Mouse (Mus musculus) myocyte (in vitro differentiated cells): ENCODE measurements around the gene Espnl. TPM values are rescaled to one million over a fixed set of nuclear protein-coding genes. Genes with fewer than 3 reads are reported as not detected.

Experiments
- H3K27me3 ChIP-seq: one replicate; pipeline ENCODE4 v1.6.1; 2011; ENCODE audit not compliant: control insufficient read depth, insufficient read depth, insufficient read length
- H3K36me3 ChIP-seq: one replicate; pipeline ENCODE4 v1.6.1; 2011; ENCODE audit not compliant: control insufficient read depth, insufficient read depth
- H3K4me2 ChIP-seq: one replicate; pipeline ENCODE4 v1.6.1; 2011; ENCODE audit warnings: low read depth, control low read depth
- H3K4me3 ChIP-seq: one replicate; pipeline ENCODE4 v1.5.1; 2011; ENCODE audit warnings: mild to moderate bottlenecking, control low read depth, moderate library complexity
- H3K79me2 ChIP-seq: one replicate; pipeline ENCODE4 v1.6.1; 2011; ENCODE audit not compliant: control insufficient read depth, insufficient read depth
- H3ac ChIP-seq: one replicate; pipeline ENCODE4 v1.6.1; 2011; ENCODE audit not compliant: control insufficient read depth, insufficient read length
- CEBPB ChIP-seq: IDR thresholded peaks from 2 replicates; pipeline ENCODE4 v1.6.1; 2011; ENCODE audit warnings: mild to moderate bottlenecking, moderate library complexity; ENCODE audit not compliant: poor library complexity, insufficient read depth, severe bottlenecking
- E2F4 ChIP-seq: IDR thresholded peaks from one replicate; pipeline ENCODE4 v1.6.1; 2011; ENCODE audit warnings: mild to moderate bottlenecking, control low read depth, moderate library complexity; ENCODE audit not compliant: insufficient read depth
- MAX ChIP-seq: IDR thresholded peaks from one replicate; pipeline ENCODE4 v1.6.1; 2011; ENCODE audit warnings: low read depth, mild to moderate bottlenecking, control low read depth
- MYOD1 ChIP-seq, 3 experiments: IDR thresholded peaks; one replicate each; pipeline ENCODE4 v1.6.1; 2011; ENCODE audit warnings: control low read depth in 2 of 3, low read depth in 2 of 3, mild to moderate bottlenecking in 2 of 3, moderate library complexity in 1 of 3; ENCODE audit not compliant: insufficient read length in 2 of 3, control insufficient read depth in 1 of 3
- MYOG ChIP-seq, 3 experiments: IDR thresholded peaks; one replicate each; pipeline ENCODE4 v1.6.1; 2011; ENCODE audit warnings: control low read depth in 2 of 3, low read depth in 2 of 3, mild to moderate bottlenecking in 2 of 3; ENCODE audit not compliant: insufficient read length in 2 of 3, control insufficient read depth in 1 of 3, insufficient read depth in 1 of 3
- POLR2A ChIP-seq: IDR thresholded peaks from one replicate; pipeline ENCODE4 v1.6.1; 2011; ENCODE audit warnings: low read depth, mild to moderate bottlenecking, control low read depth, moderate library complexity; ENCODE audit not compliant: insufficient read length
- POLR2AphosphoS2 ChIP-seq: IDR thresholded peaks from one replicate; pipeline ENCODE4 v1.6.1; 2011; ENCODE audit warnings: low read depth, control low read depth; ENCODE audit not compliant: insufficient read length
- REST ChIP-seq: IDR thresholded peaks from one replicate; pipeline ENCODE4 v1.6.1; 2011; ENCODE audit warnings: mild to moderate bottlenecking, control low read depth, moderate library complexity; ENCODE audit not compliant: insufficient read depth, insufficient read length
- SRF ChIP-seq: IDR thresholded peaks from one replicate; pipeline ENCODE4 v1.6.1; 2011; ENCODE audit warnings: low read depth; ENCODE audit not compliant: control insufficient read depth, insufficient read length
- TCF12 ChIP-seq: IDR thresholded peaks from one replicate; pipeline ENCODE4 v1.6.1; 2011; ENCODE audit warnings: mild to moderate bottlenecking, control low read depth; ENCODE audit not compliant: poor library complexity, insufficient read depth, severe bottlenecking
- TCF3 ChIP-seq: IDR thresholded peaks from one replicate; pipeline ENCODE4 v1.6.1; 2011; ENCODE audit warnings: low read depth, control low read depth; ENCODE audit not compliant: insufficient read length
- USF1 ChIP-seq: IDR thresholded peaks from one replicate; pipeline ENCODE4 v1.6.1; 2011; ENCODE audit warnings: low read depth, mild to moderate bottlenecking, control low read depth, moderate library complexity
- polyA plus RNA-seq: library from polyadenylated mRNA; unstranded; fragments of >200 nt; fragmentation: generic; extraction: Trizol; gene quantifications from one replicate; pipeline ENCODE4 v1.2.1, GENCODE M21; 2012; ENCODE audit warnings: missing spikeins

Gene Espnl
- polyA plus RNA-seq, 1 experiment, result 0.12 TPM

- Histone ChIP-seq H3K36me3 (peaks cover 12% of the 10 kb centered on the region), H3K4me2 (no peak overlapping the region), H3K79me2 (no peaks in the 10 kb centered on the region), H3K27me3 (no peaks in the 10 kb centered on the region), H3ac (no peak overlapping the region), H3K4me3 (no peak overlapping the region)
- TF ChIP-seq SRF (no peak), USF1 (no peak), MYOD1 (IDR thresholded peaks at IDR 0.05; ENCODE audit: control insufficient read depth in 1 of 3, insufficient read length in 2 of 3, low read depth in 2 of 3) (no peak), TCF12 (no peak), POLR2AphosphoS2 (no peak), POLR2A (peak; percentile 29), MAX (no peak)
These were observed 48.2 kb downstream of the Espnl start for GRCm38 (mm10) chr1:91370055-91370454.

DNA sequence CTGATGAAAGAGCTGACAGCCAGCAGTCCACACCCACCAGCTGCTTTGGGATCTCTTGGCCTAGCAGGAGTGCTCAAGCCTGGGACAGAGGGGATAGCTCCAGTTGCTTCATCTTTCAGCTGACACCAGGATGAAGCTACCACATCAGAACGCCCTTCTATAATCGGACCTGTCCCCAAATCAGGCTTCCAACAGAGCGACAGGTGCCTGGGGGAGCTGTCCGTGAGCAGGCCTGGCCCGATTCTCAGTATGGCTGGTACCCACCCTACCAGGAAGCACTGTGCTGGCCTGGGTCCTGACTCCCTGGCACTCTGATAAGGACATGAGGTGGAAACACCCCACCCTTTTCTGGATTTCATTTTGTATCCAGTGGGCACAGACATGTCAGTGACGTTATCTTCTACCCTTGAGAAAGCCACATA is 51.5 kb downstream of the Espnl start:
- no peak overlapping the region for H3K4me2 ChIP-seq
- H3ac ChIP-seq, result no peak overlapping the region
- no peak overlapping the region for H3K4me3 ChIP-seq
- H3K27me3 ChIP-seq, result no peaks in the 10 kb centered on the region
- H3K36me3 ChIP-seq, result peaks cover 45% of the 10 kb centered on the region
- TF ChIP-seq MYOD1 (IDR thresholded peaks at IDR 0.05; ENCODE audit: control insufficient read depth in 1 of 3, insufficient read length in 2 of 3, low read depth in 2 of 3) (peak; percentile 25 to 90 (median 83)), MYOG (IDR thresholded peaks at IDR 0.05; ENCODE audit: control insufficient read depth in 1 of 3, insufficient read depth in 1 of 3, insufficient read length in 2 of 3, low read depth in 2 of 3) (peak; percentile 53 to 93 (median 80)), POLR2A (no peak), MAX (no peak), TCF3 (no peak), CEBPB (no peak), SRF (no peak), TCF12 (peak; percentile 63), USF1 (no peak), POLR2AphosphoS2 (peak; percentile 55), E2F4 (no peak), REST (no peak)
- no peaks in the 10 kb centered on the region for H3K79me2 ChIP-seq

DNA sequence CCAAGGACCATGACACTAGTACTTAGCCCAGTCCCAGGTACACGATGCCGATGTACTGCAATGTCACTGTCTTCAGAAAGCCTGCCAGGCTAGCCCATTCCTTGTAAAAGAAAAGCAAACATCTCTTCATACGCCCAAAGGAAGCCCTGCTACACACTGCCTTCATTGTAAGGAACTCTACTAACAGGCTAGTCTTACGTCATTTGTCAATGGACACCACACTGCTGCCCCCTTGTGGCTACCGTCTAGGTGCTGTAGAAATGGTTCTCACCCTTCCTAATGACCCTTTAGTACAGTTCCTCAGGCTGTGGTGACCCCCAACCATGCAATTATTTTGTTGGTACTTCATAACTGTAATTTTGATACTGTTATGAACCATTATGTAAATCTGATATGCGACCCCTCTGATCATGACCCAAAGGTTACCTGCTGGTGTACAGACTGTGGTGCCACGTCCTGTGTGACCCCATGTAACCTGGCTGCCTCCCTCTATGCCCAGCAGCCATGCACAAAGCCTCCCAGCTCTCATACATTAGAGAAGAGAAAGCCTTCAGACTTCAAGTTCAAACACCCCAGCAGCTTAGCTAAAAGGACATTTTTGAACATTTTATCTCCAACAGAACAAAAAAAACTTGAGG is 58.7 kb downstream of the Espnl start:
- 0 out of 2 replicates have a peak, but pooled peaks have one; percentile 12 for TF ChIP-seq CEBPB
- no peak for TF ChIP-seq SRF
- TF ChIP-seq TCF12, result no peak
- no peak for TF ChIP-seq MAX
- no peak for TF ChIP-seq TCF3
- no peak overlapping the region for H3ac ChIP-seq
- peaks cover 81% of the 10 kb centered on the region for H3K36me3 ChIP-seq
- H3K79me2 ChIP-seq, result no peaks in the 10 kb centered on the region
- H3K4me2 ChIP-seq, result no peak overlapping the region
- no peak overlapping the region for H3K4me3 ChIP-seq
- H3K27me3 ChIP-seq, result no peaks in the 10 kb centered on the region

DNA sequence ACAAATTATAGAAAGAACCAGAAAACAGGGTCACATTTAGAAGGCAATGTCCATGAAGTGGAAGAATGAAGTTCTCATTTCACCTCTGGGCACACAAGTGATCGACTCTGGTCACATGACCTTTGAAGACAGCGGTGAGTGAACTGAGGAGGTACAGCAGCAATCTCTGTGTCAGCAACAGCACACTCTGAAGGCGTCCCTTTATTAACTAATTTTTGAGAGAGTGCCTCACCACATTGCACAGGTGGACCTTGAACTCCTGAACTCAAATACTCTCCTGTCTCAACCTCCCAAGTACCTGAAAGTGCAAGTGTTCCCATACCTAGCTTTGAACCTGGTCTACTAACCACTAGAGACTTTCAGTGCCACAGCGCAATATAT is 59.2 kb downstream of the Espnl start:
- Histone ChIP-seq H3K27me3 (no peaks in the 10 kb centered on the region), H3K4me2 (no peak overlapping the region), H3ac (no peak overlapping the region), H3K79me2 (no peaks in the 10 kb centered on the region), H3K36me3 (peaks cover 77% of the 10 kb centered on the region), H3K4me3 (no peak overlapping the region)
- TF ChIP-seq REST, result no peak
- no peak for TF ChIP-seq E2F4
- no peak for TF ChIP-seq MYOG (IDR thresholded peaks at IDR 0.05; ENCODE audit: control insufficient read depth in 1 of 3, insufficient read depth in 1 of 3, insufficient read length in 2 of 3, low read depth in 2 of 3)
- no peak for TF ChIP-seq MAX
- no peak for TF ChIP-seq MYOD1 (IDR thresholded peaks at IDR 0.05; ENCODE audit: control insufficient read depth in 1 of 3, insufficient read length in 2 of 3, low read depth in 2 of 3)
- no peak for TF ChIP-seq TCF12
- no peak for TF ChIP-seq TCF3
- TF ChIP-seq POLR2A, result no peak

DNA sequence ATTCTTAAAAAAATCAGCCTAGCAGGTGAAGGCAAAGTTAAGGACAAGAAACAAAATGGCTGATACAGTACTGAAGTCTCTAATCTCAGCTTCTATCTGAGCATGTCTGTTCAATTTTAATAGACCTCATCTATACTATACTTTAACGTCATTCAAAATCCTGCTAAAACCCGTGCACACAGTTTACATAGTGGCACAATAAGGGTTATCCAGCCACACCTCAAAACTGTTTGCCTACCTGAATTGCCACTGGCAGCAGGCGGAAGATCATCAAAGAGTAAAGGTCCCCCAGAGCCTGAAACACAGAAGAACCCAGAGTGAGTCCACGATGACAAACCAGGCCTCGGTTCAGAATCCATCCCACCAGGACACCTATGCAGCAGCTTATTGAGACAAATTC is 68.5 kb downstream of the Espnl start:
- no peaks in the 10 kb centered on the region for H3K27me3 ChIP-seq

More for the DNA sequence above, 68.5 kb downstream of the Espnl start:
- H3K4me2 ChIP-seq, result no peak overlapping the region
- H3K4me3 ChIP-seq, result no peak overlapping the region
- H3K36me3 ChIP-seq, result peaks cover 59% of the 10 kb centered on the region
- TF ChIP-seq MAX, result no peak
- TF ChIP-seq SRF, result no peak
- TF ChIP-seq MYOD1 (IDR thresholded peaks at IDR 0.05; ENCODE audit: control insufficient read depth in 1 of 3, insufficient read length in 2 of 3, low read depth in 2 of 3), result no peak
- no peak for TF ChIP-seq MYOG (IDR thresholded peaks at IDR 0.05; ENCODE audit: control insufficient read depth in 1 of 3, insufficient read depth in 1 of 3, insufficient read length in 2 of 3, low read depth in 2 of 3)
- TF ChIP-seq CEBPB, result no peak
- TF ChIP-seq TCF3, result no peak
- TF ChIP-seq USF1, result no peak
- no peak for TF ChIP-seq E2F4
- TF ChIP-seq POLR2A, result no peak
- no peak for TF ChIP-seq REST
- TF ChIP-seq POLR2AphosphoS2, result no peak
- no peak for TF ChIP-seq TCF12
- no peak overlapping the region for H3ac ChIP-seq
- peaks cover 51% of the 10 kb centered on the region for H3K79me2 ChIP-seq
